In the genomic region with DNA sequence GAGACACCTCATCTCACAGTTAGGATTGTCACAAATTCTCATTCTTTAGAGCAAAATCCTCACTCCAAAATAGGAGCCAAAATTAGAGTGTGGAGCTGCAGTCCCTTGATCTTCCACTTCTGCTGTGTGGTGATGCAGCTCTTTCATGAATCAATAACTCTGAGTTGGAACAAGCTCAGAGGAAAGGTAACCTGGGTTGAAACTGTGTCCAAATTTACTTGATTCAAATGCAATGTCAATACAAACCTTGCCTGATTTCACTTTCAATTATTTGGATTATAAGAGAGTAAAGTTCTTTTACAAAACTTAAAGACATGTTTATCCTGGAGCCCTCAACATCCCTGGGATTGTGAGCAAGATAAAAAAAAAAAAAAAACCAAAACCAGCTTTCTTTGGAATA, we compare ENCODE assay signal across 42 mouse cellular contexts. TPM values are rescaled to one million over a fixed set of nuclear protein-coding genes. Genes with fewer than 3 reads are reported as not detected.
"Had no signal": no experiment of that assay in that cellular context is flagged by ENCODE, and none has a peak within 500 bp of the region (broad histone marks: within the 10 kb centered on the region; RNA-seq: fewer than 3 reads in every experiment).

No protein-coding gene starts in this region.

- DNase-seq: heart, postnatal 10 days; heart, postnatal 14 days; heart, postnatal 36 days; heart, postnatal 4 days; kidney, adult 11 months; kidney, adult 18-20 months; kidney, adult 2 months; kidney, adult 8-10 months; kidney, adult 9 months; kidney, postnatal 10 days; kidney, postnatal 14 days; kidney, postnatal 25 days; kidney, postnatal 36 days; kidney, postnatal 4 days; layer of hippocampus, adult 9-11 months; layer of hippocampus, postnatal 36 days had no signal

- ATAC-seq: hindbrain, embryonic 16.5 days; hindbrain, postnatal 0 days; inflammation-experienced regulatory T-cells, adult 6 months; intestine, embryonic 15.5 days; intestine, embryonic 16.5 days; intestine, postnatal 0 days had no signal

- H3K4me2 ChIP-seq: heart, embryonic 11.5 days; heart, embryonic 12.5 days; heart, embryonic 13.5 days; heart, embryonic 15.5 days; hindbrain, embryonic 12.5 days; hindbrain, embryonic 13.5 days; hindbrain, embryonic 14.5 days; hindbrain, embryonic 15.5 days; intestine, embryonic 15.5 days; kidney, embryonic 15.5 days had no signal

- H3K27ac ChIP-seq: heart, embryonic 10.5 days; heart, embryonic 13.5 days; heart, embryonic 15.5 days; hindbrain, embryonic 10.5 days; hindbrain, embryonic 12.5 days; hindbrain, embryonic 13.5 days; hindbrain, embryonic 14.5 days; hindbrain, embryonic 15.5 days; hindbrain, postnatal 0 days; intestine, embryonic 15.5 days; kidney, embryonic 15.5 days; kidney, postnatal 0 days; layer of hippocampus, adult 2 months had no signal

- H3K4me3 ChIP-seq: heart, embryonic 10.5 days; heart, embryonic 12.5 days; heart, embryonic 13.5 days; heart, embryonic 15.5 days; hindbrain, embryonic 10.5 days; hindbrain, embryonic 12.5 days; hindbrain, embryonic 13.5 days; hindbrain, embryonic 15.5 days; intestine, embryonic 15.5 days; kidney, embryonic 15.5 days; layer of hippocampus, adult 2 months had no signal

- H3K36me3 ChIP-seq: hindbrain, embryonic 10.5 days; hindbrain, embryonic 12.5 days; hindbrain, embryonic 13.5 days; hindbrain, embryonic 15.5 days had no signal

- H3K9me3 ChIP-seq: heart, embryonic 10.5 days; heart, embryonic 12.5 days; heart, embryonic 13.5 days; heart, embryonic 15.5 days; hindbrain, embryonic 10.5 days; hindbrain, embryonic 12.5 days; hindbrain, embryonic 13.5 days; hindbrain, embryonic 15.5 days; intestine, embryonic 15.5 days; kidney, embryonic 15.5 days had no signal

- H3K9ac ChIP-seq: heart, embryonic 12.5 days; heart, embryonic 13.5 days; heart, embryonic 15.5 days; hindbrain, embryonic 12.5 days; hindbrain, embryonic 13.5 days; hindbrain, embryonic 14.5 days; hindbrain, embryonic 15.5 days; intestine, embryonic 15.5 days; kidney, embryonic 15.5 days had no signal

- H3K4me1 ChIP-seq: heart, embryonic 10.5 days; heart, embryonic 12.5 days; heart, embryonic 13.5 days; heart, embryonic 15.5 days; hindbrain, embryonic 10.5 days; hindbrain, embryonic 12.5 days; hindbrain, embryonic 13.5 days; hindbrain, embryonic 15.5 days; intestine, embryonic 15.5 days; kidney, embryonic 15.5 days had no signal

- H3K27me3 ChIP-seq: heart, embryonic 12.5 days; heart, embryonic 13.5 days; heart, embryonic 15.5 days; hindbrain, embryonic 12.5 days; hindbrain, embryonic 13.5 days; hindbrain, embryonic 15.5 days; intestine, embryonic 15.5 days; kidney, embryonic 15.5 days had no signal

RNA-seq across cellular contexts. Expression of a gene that starts 19.7 kb away (rescaled TPM):
- total RNA-seq: heart, postnatal 36 days; hindbrain, postnatal 0 days; layer of hippocampus, adult 18-20 months; layer of hippocampus, adult 2 months; layer of hippocampus, adult 8-10 months; layer of hippocampus, postnatal 10 days; layer of hippocampus, postnatal 14 days; layer of hippocampus, postnatal 25 days; layer of hippocampus, postnatal 36 days; left cerebral cortex, adult 18-20 months had no signal
- polyA plus RNA-seq: heart, embryonic 10.5 days; hindbrain, embryonic 10.5 days; hindbrain, embryonic 11.5 days; hindbrain, embryonic 12.5 days; hindbrain, embryonic 15.5 days; kidney, embryonic 15.5 days had no signal
